In genomic region chr5:12919335-12919734, GRCm38 (mm10) we compare ENCODE assay signal across 32 mouse cellular contexts.
"Had no signal": no experiment of that assay in that cellular context is flagged by ENCODE, and none has a peak within 500 bp of the region (broad histone marks: within the 10 kb centered on the region; RNA-seq: fewer than 3 reads in every experiment).

No protein-coding gene starts in this region.

- H3K27me3 ChIP-seq: limb, embryonic 12.5 days; limb, embryonic 13.5 days; limb, embryonic 15.5 days; liver, embryonic 12.5 days; liver, embryonic 13.5 days; liver, embryonic 15.5 days; lung, embryonic 15.5 days; megakaryocyte, embryonic 14.5 days; midbrain, embryonic 12.5 days; midbrain, embryonic 13.5 days; midbrain, embryonic 15.5 days; neural tube, embryonic 12.5 days had no signal

- H3K9ac ChIP-seq: limb, embryonic 12.5 days; limb, embryonic 13.5 days; limb, embryonic 15.5 days; liver, embryonic 12.5 days; liver, embryonic 13.5 days; liver, embryonic 14.5 days; liver, embryonic 15.5 days; liver, postnatal 0 days; lung, embryonic 14.5 days; lung, embryonic 15.5 days; midbrain, embryonic 12.5 days; midbrain, embryonic 13.5 days; midbrain, embryonic 15.5 days; neural tube, embryonic 12.5 days had no signal

- H3K4me1 ChIP-seq: limb, embryonic 10.5 days; limb, embryonic 12.5 days; limb, embryonic 13.5 days; limb, embryonic 15.5 days; liver, embryonic 12.5 days; liver, embryonic 15.5 days; lung, embryonic 15.5 days; midbrain, embryonic 10.5 days; midbrain, embryonic 12.5 days; midbrain, embryonic 13.5 days; midbrain, embryonic 15.5 days; neural tube, embryonic 12.5 days had no signal

- H3K36me3 ChIP-seq: limb, embryonic 10.5 days; limb, embryonic 12.5 days; limb, embryonic 13.5 days; limb, embryonic 15.5 days; liver, embryonic 12.5 days; liver, embryonic 13.5 days; liver, embryonic 15.5 days; lung, embryonic 15.5 days; midbrain, embryonic 10.5 days; midbrain, embryonic 12.5 days; midbrain, embryonic 13.5 days; midbrain, embryonic 15.5 days; neural tube, embryonic 12.5 days had no signal

- H3K4me2 ChIP-seq: limb, embryonic 12.5 days; limb, embryonic 13.5 days; limb, embryonic 15.5 days; liver, embryonic 11.5 days; liver, embryonic 12.5 days; liver, embryonic 13.5 days; liver, embryonic 15.5 days; lung, embryonic 14.5 days; lung, embryonic 15.5 days; midbrain, embryonic 11.5 days; midbrain, embryonic 12.5 days; midbrain, embryonic 13.5 days; midbrain, embryonic 15.5 days; neural tube, embryonic 12.5 days had no signal

- H3K27ac ChIP-seq: limb, embryonic 10.5 days; limb, embryonic 12.5 days; limb, embryonic 13.5 days; limb, embryonic 15.5 days; liver, embryonic 12.5 days; liver, embryonic 13.5 days; liver, embryonic 14.5 days; liver, embryonic 15.5 days; lung, embryonic 15.5 days; macrophage; midbrain, embryonic 10.5 days; midbrain, embryonic 12.5 days; midbrain, embryonic 13.5 days; midbrain, embryonic 15.5 days; neural tube, embryonic 12.5 days had no signal

- H3K9me3 ChIP-seq: limb, embryonic 10.5 days; limb, embryonic 12.5 days; limb, embryonic 13.5 days; limb, embryonic 15.5 days; liver, embryonic 12.5 days; liver, embryonic 13.5 days; liver, embryonic 15.5 days; lung, embryonic 15.5 days; megakaryocyte, embryonic 14.5 days; midbrain, embryonic 10.5 days; midbrain, embryonic 12.5 days; midbrain, embryonic 13.5 days; midbrain, embryonic 15.5 days; neural tube, embryonic 12.5 days had no signal

- ATAC-seq: liver, embryonic 12.5 days; liver, postnatal 0 days; lung, postnatal 0 days; midbrain, embryonic 13.5 days; midbrain, embryonic 15.5 days; midbrain, embryonic 16.5 days had no signal

- DNase-seq: left cerebral cortex, postnatal 4 days; liver; liver, embryonic 13.5 days; liver, postnatal 0 days; lung, adult 18-20 months; lung, adult 2 months; lung, embryonic 14.5 days; lung, postnatal 10 days; lung, postnatal 14 days; lung, postnatal 36 days; lung, postnatal 4 days; midbrain, embryonic 14.5 days had no signal

- H3K4me3 ChIP-seq: limb, embryonic 10.5 days; limb, embryonic 12.5 days; limb, embryonic 13.5 days; limb, embryonic 15.5 days; liver, embryonic 12.5 days; liver, embryonic 13.5 days; liver, embryonic 15.5 days; lung, embryonic 15.5 days; megakaryocyte, embryonic 14.5 days; midbrain, embryonic 10.5 days; midbrain, embryonic 12.5 days; midbrain, embryonic 13.5 days; midbrain, embryonic 15.5 days; myocyte; neural tube, embryonic 12.5 days had no signal
